Mouse (Mus musculus) erythroblast, embryonic 14.5 days (primary cell): ENCODE measurements around the gene Map2k5.

Experiments used
- GATA1 ChIP-seq: IDR thresholded peaks from 2 replicates; pipeline ENCODE4 v1.6.1; 2012; ENCODE audit warnings: low read length, inconsistent platforms, mixed read lengths
- TAL1 ChIP-seq: IDR thresholded peaks from 3 replicates; pipeline ENCODE4 v1.6.1; 2012; ENCODE audit warnings: low read length, inconsistent platforms, mixed read lengths

- TF ChIP-seq TAL1, result no peak
- TF ChIP-seq GATA1, result no peak
Measured at GRCm38 (mm10) chr9:63248095-63248787, 129.5 kb downstream of the Map2k5 start.
